9 mouse cellular contexts compared by ENCODE assay signal in genomic region chr9:40877881-40878235, GRCm38 (mm10). TPM values are rescaled to one million over a fixed set of nuclear protein-coding genes. Genes with fewer than 3 reads are reported as not detected.
DNase-seq lines count a peak whose midpoint lies in the region; ATAC-seq lines count a peak whose summit lies in the region.
"Had no signal": no experiment of that assay in that cellular context is flagged by ENCODE, and none has a peak within 500 bp of the region (broad histone marks: within the 10 kb centered on the region; RNA-seq: fewer than 3 reads in every experiment).

No protein-coding gene starts in this region.

- H3K27me3 ChIP-seq in heart, embryonic 16.5 days (ENCODE audit: control insufficient read depth, insufficient read depth, low read length): peaks cover 94% of the 10 kb centered on the region
- peaks cover 89% of the 10 kb centered on the region for H3K27me3 ChIP-seq in intestine, embryonic 14.5 days (replicated peaks; ENCODE audit: control insufficient read depth, insufficient read depth, low read length)
- H3K27me3 ChIP-seq in neural tube, embryonic 11.5 days (ENCODE audit: control insufficient read depth, insufficient read depth, low read length): peaks cover 89% of the 10 kb centered on the region

- no peak for DNase-seq in heart, postnatal 4 days
- DNase-seq in embryo, embryonic 11 days: peak; percentile 45
- DNase-seq in intestine, embryonic 14.5 days (ENCODE audit: low spot score): peak; percentile 78
- peak; percentile 56 for DNase-seq in neural tube, embryonic 11.5 days (ENCODE audit: low spot score)
- DNase-seq in layer of hippocampus, adult 9-11 months: no peak
- DNase-seq in adrenal gland, postnatal 25 days: no peak
- DNase-seq in kidney, postnatal 14 days: no peak
- DNase-seq: kidney, postnatal 10 days had no signal

- 0 out of 2 replicates have a peak, but pooled peaks cover 7% of the 10 kb centered on the region for H3K4me1 ChIP-seq in heart, embryonic 16.5 days (ENCODE audit: control insufficient read depth, insufficient read depth, low read length)
- H3K4me1 ChIP-seq in intestine, embryonic 14.5 days (replicated peaks; ENCODE audit: control insufficient read depth, insufficient read depth, low read length): no peaks in the 10 kb centered on the region
- H3K4me1 ChIP-seq in neural tube, embryonic 11.5 days (ENCODE audit: control insufficient read depth, insufficient read depth, low read length): no peaks in the 10 kb centered on the region; the same call in 1 of the 2 replicates

- H3K9ac ChIP-seq in heart, embryonic 16.5 days (ENCODE audit: low read length): no peak overlapping the region
- H3K9ac ChIP-seq in intestine, embryonic 14.5 days (ENCODE audit: low read length): no peak overlapping the region
- H3K9ac ChIP-seq in neural tube, embryonic 11.5 days (ENCODE audit: low read length): no peak overlapping the region

- no peak for ATAC-seq in heart, embryonic 16.5 days (replicated peaks; ENCODE audit: extremely low read depth, insufficient read depth, low FRiP score)
- ATAC-seq in intestine, embryonic 14.5 days (replicated peaks; ENCODE audit: low FRiP score, low TSS enrichment, low read depth): no peak
- no peak for ATAC-seq in neural tube, embryonic 11.5 days (ENCODE audit: insufficient read depth, low FRiP score, low TSS enrichment)

- no peaks in the 10 kb centered on the region for H3K36me3 ChIP-seq in heart, embryonic 16.5 days (ENCODE audit: control insufficient read depth, insufficient read depth)
- no peaks in the 10 kb centered on the region for H3K36me3 ChIP-seq in intestine, embryonic 14.5 days (ENCODE audit: control insufficient read depth, insufficient read depth, low read length)
- H3K36me3 ChIP-seq in neural tube, embryonic 11.5 days (ENCODE audit: control insufficient read depth, insufficient read depth, low read length): no peaks in the 10 kb centered on the region

- H3K4me2 ChIP-seq in heart, embryonic 16.5 days (ENCODE audit: low read depth, low read length): peak overlapping the region; percentile 58
- H3K4me2 ChIP-seq in intestine, embryonic 14.5 days (ENCODE audit: low read length): peak overlapping the region; percentile 33
- H3K4me2 ChIP-seq in neural tube, embryonic 11.5 days (ENCODE audit: low read depth): peak overlapping the region; percentile 17; the same call in 1 of the 2 replicates

- H3K9me3 ChIP-seq in heart, embryonic 16.5 days (replicated peaks; ENCODE audit: control insufficient read depth, low read length): no peaks in the 10 kb centered on the region
- H3K9me3 ChIP-seq in intestine, embryonic 14.5 days (ENCODE audit: control insufficient read depth, low read length): no peaks in the 10 kb centered on the region
- no peaks in the 10 kb centered on the region for H3K9me3 ChIP-seq in neural tube, embryonic 11.5 days (ENCODE audit: control insufficient read depth, low read length)

- peak overlapping the region; percentile 44 for H3K4me3 ChIP-seq in heart, embryonic 16.5 days (ENCODE audit: low read length)
- H3K4me3 ChIP-seq in intestine, embryonic 14.5 days (ENCODE audit: low read depth, low read length): peak overlapping the region; percentile 22
- H3K4me3 ChIP-seq in neural tube, embryonic 11.5 days (ENCODE audit: low read depth, low read length): peak overlapping the region; percentile 18; the same call in 1 of the 2 replicates

- H3K27ac ChIP-seq in heart, embryonic 16.5 days (ENCODE audit: low read length): no peak overlapping the region
- H3K27ac ChIP-seq in intestine, embryonic 14.5 days (ENCODE audit: low read depth): no peak overlapping the region
- H3K27ac ChIP-seq in neural tube, embryonic 11.5 days (ENCODE audit: low read depth, low read length): no peak overlapping the region

- under 1% methylated on average over 29 of the region's 29 CpGs for WGBS in heart, embryonic 16.5 days
- WGBS in intestine, embryonic 14.5 days: 1% methylated on average over 29 of the region's 29 CpGs
- 0% methylated on average over 29 of the region's 29 CpGs for WGBS in neural tube, embryonic 11.5 days

RNA-seq across cellular contexts. Expression of gene Bsx, which starts 3.9 kb away (rescaled TPM):
- not detected in 2 replicates for polyA plus RNA-seq in heart, embryonic 16.5 days (2015; fragmentation: Nextera tagmentation; extraction: Ambion mirVana)
- not detected for total RNA-seq in heart, postnatal 4 days (2021)
- not detected in 2 replicates for polyA plus RNA-seq in intestine, embryonic 14.5 days (2014; fragmentation: Nextera tagmentation; extraction: Ambion mirVana)
- not detected in 2 replicates for polyA plus RNA-seq in neural tube, embryonic 11.5 days (2014; fragmentation: Nextera tagmentation; extraction: Ambion mirVana)
- total RNA-seq in adrenal gland, postnatal 25 days (2021): not detected in 2 replicates

Comparison
In these comparisons a context has a peak if more than half of its experiments do, and no peak if none do; other contexts are left out.
1. DNase-seq: peak in embryo, embryonic 11 days (single experiment), intestine, embryonic 14.5 days (single experiment) and neural tube, embryonic 11.5 days (single experiment); none in heart, postnatal 4 days (single experiment), layer of hippocampus, adult 9-11 months (single experiment), adrenal gland, postnatal 25 days (single experiment) and kidney, postnatal 14 days (single experiment).
2. Peak in every context shown above with its lines, with median percentiles within 50 percentile points of each other: H3K4me2 ChIP-seq and H3K4me3 ChIP-seq.